Mouse (Mus musculus) limb, embryonic 13.5 days (tissue): ENCODE measurements around the gene Usp17lc. TPM values are rescaled to one million over a fixed set of nuclear protein-coding genes. Genes with fewer than 3 reads are reported as not detected.
"Not testable (repeated sequence)": the region's sequence is repeated elsewhere in the genome, so short reads cannot be mapped to it uniquely, and the experiment has no call there.

Experiments used
- ATAC-seq: fragments of 200-750 bp; cut with Nextera tagmentation; 2 replicates; pipeline ENCODE4 v1.8.0; 2017; ENCODE audit warnings: low read depth, moderate number of reproducible peaks, moderate TSS enrichment; ENCODE audit not compliant: low FRiP score
- H3K27ac ChIP-seq: fragments of 300-500 bp; sonication (generic); 2 replicates; pipeline ENCODE4 v1.5.1; 2015; ENCODE audit warnings: inconsistent platforms, mild to moderate bottlenecking, moderate library complexity
- H3K27me3 ChIP-seq: fragments of 300-500 bp; sonication (generic); 2 replicates; pipeline ENCODE4 v1.6.1; 2015; ENCODE audit warnings: mild to moderate bottlenecking, inconsistent platforms
- H3K36me3 ChIP-seq: fragments of 300-500 bp; sonication (generic); 2 replicates; pipeline ENCODE4 v1.6.1; 2015; ENCODE audit warnings: inconsistent platforms, mild to moderate bottlenecking, moderate library complexity
- H3K4me1 ChIP-seq: fragments of 300-500 bp; sonication (generic); 2 replicates; pipeline ENCODE4 v1.6.1; 2015; ENCODE audit warnings: inconsistent platforms
- H3K4me2 ChIP-seq: fragments of 300-500 bp; sonication (generic); replicated peaks from 2 replicates; pipeline ENCODE4 v1.6.1; 2015; ENCODE audit warnings: inconsistent platforms, mild to moderate bottlenecking, moderate library complexity
- H3K4me3 ChIP-seq: fragments of 300-500 bp; sonication (generic); 2 replicates; pipeline ENCODE4 v1.5.1; 2015; ENCODE audit warnings: moderate library complexity, mild to moderate bottlenecking, inconsistent platforms
- H3K9ac ChIP-seq: fragments of 300-500 bp; sonication (generic); 2 replicates; pipeline ENCODE4 v1.6.1; 2015; ENCODE audit warnings: mild to moderate bottlenecking, inconsistent platforms
- H3K9me3 ChIP-seq: fragments of 300-500 bp; sonication (generic); 2 replicates; pipeline ENCODE4 v1.6.1; 2016; ENCODE audit warnings: inconsistent platforms
- WGBS: fragments of 180-500 bp; shearing (Covaris S2); methylation state at CpG from one replicate; pipeline ENCODE4 v1.1.7; 2015; 5-methylcytosine and 5-hydroxymethylcytosine counted together
- microRNA-seq: library from miRNA; unstranded; fragments of <30 nt; microRNA quantifications from one replicate; pipeline ENCODE4, GENCODE M21; 2016
- polyA plus RNA-seq: library from polyadenylated mRNA; unstranded; fragments of >200 nt; fragmentation: Nextera tagmentation; extraction: Ambion mirVana; gene quantifications from 2 replicates; pipeline ENCODE4 v1.2.1, GENCODE M21; 2015

Gene Usp17lc
- polyA plus RNA-seq = not detected in 2 replicates

GRCm38 (mm10) chr7:103414772-103415171, at the start of gene Usp17lc:
TSS of gene Usp17lc (plus strand) at chr7:103415072.
- not testable (repeated sequence) for ATAC-seq, H3K4me2 ChIP-seq, H3K27me3 ChIP-seq, H3K4me1 ChIP-seq, H3K36me3 ChIP-seq, H3K9ac ChIP-seq, H3K27ac ChIP-seq, H3K9me3 ChIP-seq, H3K4me3 ChIP-seq
- 75% methylated on average over 1 of the region's 1 CpGs for WGBS

GRCm38 (mm10) chr7:103386077-103386476, 28.8 kb upstream of the Usp17lc start, which contains the start of gene Olfr603:
TSS of gene Olfr603 (minus strand) at chr7:103386177.
- no peak for ATAC-seq
- Histone ChIP-seq H3K27me3 (no peaks in the 10 kb centered on the region), H3K9me3 (no peaks in the 10 kb centered on the region), H3K4me2 (no peak within 1 kb of the TSS), H3K36me3 (no peaks in the 10 kb centered on the region), H3K4me3 (no peak within 1 kb of the TSS), H3K4me1 (no peaks in the 10 kb centered on the region), H3K9ac (no peak within 1 kb of the TSS), H3K27ac (no peak within 1 kb of the TSS)

- no peak overlapping the region for H3K9ac ChIP-seq
- ATAC-seq = no peak
- H3K27ac ChIP-seq = no peak overlapping the region
- H3K36me3 ChIP-seq = no peaks in the 10 kb centered on the region
- H3K4me2 ChIP-seq = no peak overlapping the region
- no peak overlapping the region for H3K4me3 ChIP-seq
- H3K4me1 ChIP-seq = no peaks in the 10 kb centered on the region
- H3K9me3 ChIP-seq = no peaks in the 10 kb centered on the region
- H3K27me3 ChIP-seq = no peaks in the 10 kb centered on the region
These were observed 17.1 kb upstream of the Usp17lc start for GRCm38 (mm10) chr7:103397758-103398157.

- Histone ChIP-seq H3K9me3 (no peaks in the 10 kb centered on the region), H3K4me1 (no peaks in the 10 kb centered on the region), H3K4me2 (no peak overlapping the region), H3K9ac (no peak overlapping the region), H3K4me3 (no peak overlapping the region), H3K27ac (no peak overlapping the region), H3K36me3 (no peaks in the 10 kb centered on the region), H3K27me3 (no peaks in the 10 kb centered on the region)
- WGBS = 21% methylated on average over 1 of the region's 1 CpGs
- ATAC-seq = no peak
These were observed 15.9 kb upstream of the Usp17lc start for GRCm38 (mm10) chr7:103398981-103399380.

GRCm38 (mm10) chr7:103406521-103407055, 8.3 kb upstream of the Usp17lc start:
- 76% methylated on average over 3 of the region's 3 CpGs for WGBS
- H3K9ac ChIP-seq, H3K4me1 ChIP-seq, H3K4me3 ChIP-seq, ATAC-seq, H3K9me3 ChIP-seq, H3K27me3 ChIP-seq, H3K4me2 ChIP-seq, H3K27ac ChIP-seq, H3K36me3 ChIP-seq: not testable (repeated sequence)

GRCm38 (mm10) chr7:103445339-103445738, 30.5 kb downstream of the Usp17lc start, which contains the start of gene Olfr605:
TSS of gene Olfr605 (minus strand) at chr7:103445439.
- no peak within 1 kb of the TSS for H3K27ac ChIP-seq
- H3K4me1 ChIP-seq = no peaks in the 10 kb centered on the region
- ATAC-seq = no peak
- H3K27me3 ChIP-seq = no peaks in the 10 kb centered on the region
- no peak within 1 kb of the TSS for H3K4me2 ChIP-seq
- no peaks in the 10 kb centered on the region for H3K36me3 ChIP-seq
- 92% methylated on average over 1 of the region's 1 CpGs for WGBS
- no peak within 1 kb of the TSS for H3K9ac ChIP-seq
- no peak within 1 kb of the TSS for H3K4me3 ChIP-seq
- no peaks in the 10 kb centered on the region for H3K9me3 ChIP-seq

GRCm38 (mm10) chr7:103448746-103449145, 33.9 kb downstream of the Usp17lc start, which contains the start of gene Olfr606:
TSS of gene Olfr606 (plus strand) at chr7:103449046.
- no peak within 1 kb of the TSS for H3K4me3 ChIP-seq
- no peaks in the 10 kb centered on the region for H3K4me1 ChIP-seq
- H3K4me2 ChIP-seq = no peak within 1 kb of the TSS
- no peak for ATAC-seq
- no peaks in the 10 kb centered on the region for H3K9me3 ChIP-seq
- H3K27ac ChIP-seq = no peak within 1 kb of the TSS
- no peaks in the 10 kb centered on the region for H3K27me3 ChIP-seq
- WGBS = 90% methylated on average over 2 of the region's 2 CpGs
- H3K9ac ChIP-seq = no peak within 1 kb of the TSS
- no peaks in the 10 kb centered on the region for H3K36me3 ChIP-seq

- WGBS = 90% methylated on average over 5 of the region's 5 CpGs
- Histone ChIP-seq H3K4me1 (no peaks in the 10 kb centered on the region), H3K4me2 (no peak overlapping the region), H3K27ac (no peak overlapping the region), H3K9ac (no peak overlapping the region), H3K9me3 (no peaks in the 10 kb centered on the region), H3K27me3 (no peaks in the 10 kb centered on the region), H3K36me3 (no peaks in the 10 kb centered on the region), H3K4me3 (no peak overlapping the region)
- no peak for ATAC-seq
These were observed 45.7 kb downstream of the Usp17lc start for GRCm38 (mm10) chr7:103460590-103460989.

Small RNA genes lying within 50 kb of the gene (microRNA-seq; reads per million reads assigned to microRNA genes)
- gene Gm25774 = not detected

Other genes starting within 250 kb of the Usp17lc start
- not detected in 2 replicates for gene Olfr591, start 236.7 kb upstream of the Usp17lc start, polyA plus RNA-seq
- not detected in 2 replicates for gene Olfr592, start 230.3 kb upstream of the Usp17lc start, polyA plus RNA-seq
- gene Olfr593, start 203.2 kb upstream of the Usp17lc start, polyA plus RNA-seq = not detected in 2 replicates
- not detected in 2 replicates for gene Olfr594, start 198.1 kb upstream of the Usp17lc start, polyA plus RNA-seq
- not detected in 2 replicates for gene Usp17ld, start 162.6 kb upstream of the Usp17lc start, polyA plus RNA-seq
- not detected in 2 replicates for gene Olfr596, start 109.4 kb upstream of the Usp17lc start, polyA plus RNA-seq
- not detected in 2 replicates for gene Olfr597, start 98.8 kb upstream of the Usp17lc start, polyA plus RNA-seq
- gene Olfr598, start 91.5 kb upstream of the Usp17lc start, polyA plus RNA-seq = not detected in 2 replicates
- not detected in 2 replicates for gene Olfr599, start 79.2 kb upstream of the Usp17lc start, polyA plus RNA-seq
- gene Olfr600, start 65.4 kb upstream of the Usp17lc start, polyA plus RNA-seq = not detected in 2 replicates
- gene Olfr601, start 52.4 kb upstream of the Usp17lc start, polyA plus RNA-seq = not detected in 2 replicates
- not detected in 2 replicates for gene Olfr603, start 28.9 kb upstream of the Usp17lc start, polyA plus RNA-seq
- gene Olfr605, start 30.4 kb downstream of the Usp17lc start, polyA plus RNA-seq = not detected in 2 replicates
- gene Olfr606, start 34.0 kb downstream of the Usp17lc start, polyA plus RNA-seq = not detected in 2 replicates
- not detected in 2 replicates for gene Olfr607, start 49.1 kb downstream of the Usp17lc start, polyA plus RNA-seq
- not detected in 2 replicates for gene Olfr608, start 54.8 kb downstream of the Usp17lc start, polyA plus RNA-seq
- not detected in 2 replicates for gene Olfr609, start 83.0 kb downstream of the Usp17lc start, polyA plus RNA-seq
- not detected in 2 replicates for gene Olfr610, start 97.0 kb downstream of the Usp17lc start, polyA plus RNA-seq
- not detected in 2 replicates for gene Olfr611, start 105.8 kb downstream of the Usp17lc start, polyA plus RNA-seq
- not detected in 2 replicates for gene Olfr612, start 127.6 kb downstream of the Usp17lc start, polyA plus RNA-seq
- gene Olfr613, start 133.0 kb downstream of the Usp17lc start, polyA plus RNA-seq = not detected in 2 replicates
- gene Olfr615, start 141.0 kb downstream of the Usp17lc start, polyA plus RNA-seq = not detected in 2 replicates
- not detected in 2 replicates for gene Olfr616, start 154.1 kb downstream of the Usp17lc start, polyA plus RNA-seq
- not detected in 2 replicates for gene Olfr617, start 158.0 kb downstream of the Usp17lc start, polyA plus RNA-seq
- not detected in 2 replicates for gene Olfr618, start 175.0 kb downstream of the Usp17lc start, polyA plus RNA-seq
- gene Olfr619, start 185.5 kb downstream of the Usp17lc start, polyA plus RNA-seq = not detected in 2 replicates
- gene Olfr620, start 197.5 kb downstream of the Usp17lc start, polyA plus RNA-seq = not detected in 2 replicates
- gene Olfr622, start 227.6 kb downstream of the Usp17lc start, polyA plus RNA-seq = not detected in 2 replicates
- gene Olfr623, start 248.6 kb downstream of the Usp17lc start, polyA plus RNA-seq = not detected in 2 replicates